Mouse (Mus musculus): ENCODE results near the gene Nxph4. TPM values are rescaled to one million over a fixed set of nuclear protein-coding genes. Genes with fewer than 3 reads are reported as not detected.
A peak's percentile ranks its signal among the peaks of the same experiment; 100 is the strongest.

Gene Nxph4
- polyA plus RNA-seq, 1 experiment from 2014 or later: 0.13 TPM

DNA sequence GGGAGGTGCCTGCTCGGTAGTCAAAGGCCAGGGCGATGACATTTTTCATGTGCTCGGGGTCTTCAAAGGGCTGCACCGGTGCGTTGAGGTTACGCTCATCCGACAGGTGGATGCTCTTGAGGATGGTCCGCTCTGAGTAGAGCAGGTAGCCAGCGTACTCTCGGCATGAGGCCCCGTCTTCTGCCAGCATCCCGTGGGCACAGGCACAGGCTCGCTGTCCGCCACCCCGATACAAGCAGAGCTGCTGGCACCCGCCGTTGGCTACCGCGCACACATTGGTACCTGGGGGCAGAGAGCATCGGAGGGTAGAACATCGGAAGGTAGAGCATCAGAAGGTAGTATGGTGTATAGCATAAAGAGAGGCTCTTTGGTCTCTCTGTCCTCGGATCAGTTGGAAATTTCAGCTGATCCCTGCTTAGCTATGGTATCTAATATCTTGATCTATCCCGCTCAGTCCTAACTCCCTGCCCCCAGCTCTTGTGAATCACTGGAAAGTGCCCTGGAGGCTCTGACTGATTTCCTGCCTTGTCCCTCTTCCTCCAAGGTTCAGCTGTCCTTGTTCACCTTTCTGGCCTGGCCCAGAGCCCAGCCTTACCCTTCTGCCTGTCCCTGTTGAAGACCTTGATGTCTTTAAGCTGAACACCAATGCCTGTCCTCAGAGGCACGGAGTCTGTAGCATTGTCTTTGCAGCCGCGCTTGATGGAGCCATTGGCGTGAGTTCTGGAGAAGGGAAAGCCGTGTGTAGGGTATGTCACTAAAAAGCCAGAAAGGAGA is 32.4 kb upstream of the Nxph4 start:
- Histone ChIP-seq H3K4me3 (replicated peaks) (no peak overlapping the region), H3K4me1 (replicated peaks) (peaks cover 23% of the 10 kb centered on the region), H3K9me3 (replicated peaks) (no peaks in the 10 kb centered on the region), H3K9ac (no peak overlapping the region), H3K27me3 (peaks cover 11% of the 10 kb centered on the region; the same call in 1 of the 2 replicates), H3K4me2 (no peak overlapping the region), H3K27ac (no peak overlapping the region), H3K36me3 (peaks cover 55% of the 10 kb centered on the region)
- no peak for ATAC-seq (ENCODE audit: low read depth)
- WGBS (ENCODE audit: insufficient replicate concordance): 81% methylated on average over 28 of the region's 28 CpGs
- DNase-seq: no peak

GRCm38 (mm10) chr10:127564301-127564700 is 29.9 kb upstream of the Nxph4 start:
- Histone ChIP-seq H3K36me3 (peaks cover 59% of the 10 kb centered on the region), H3K27ac (no peak overlapping the region), H3K9ac (no peak overlapping the region), H3K4me1 (replicated peaks) (peaks cover under 1% of the 10 kb centered on the region; the same call in 1 of the 2 replicates), H3K27me3 (peaks cover 11% of the 10 kb centered on the region; the same call in 1 of the 2 replicates), H3K4me3 (replicated peaks) (no peak overlapping the region), H3K4me2 (no peak overlapping the region), H3K9me3 (replicated peaks) (no peaks in the 10 kb centered on the region)
- 37% methylated on average over 13 of the region's 13 CpGs for WGBS (ENCODE audit: insufficient replicate concordance)
- DNase-seq (no peak), ATAC-seq (ENCODE audit: low read depth) (no peak)

DNA sequence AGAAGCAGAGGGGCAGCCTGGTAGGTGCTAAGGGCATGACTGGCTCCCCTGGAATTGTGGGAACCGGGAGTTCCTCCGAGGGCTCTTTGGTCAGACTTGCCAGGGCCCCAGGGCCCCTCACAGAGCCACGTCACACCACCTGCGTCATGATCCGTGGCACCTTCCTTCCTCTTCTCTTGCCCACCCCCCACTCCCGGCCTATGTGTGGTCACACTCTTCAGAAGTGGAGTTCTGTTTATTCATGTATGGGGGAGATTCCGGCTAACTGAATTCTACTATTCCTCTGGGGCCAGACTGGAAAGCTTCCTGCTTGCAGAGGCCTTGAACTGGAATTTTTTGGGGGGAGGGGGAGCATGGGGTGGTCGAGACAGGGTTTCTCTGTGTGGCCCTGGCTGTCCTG is 29.5 kb upstream of the Nxph4 start:
- DNase-seq (no peak), ATAC-seq (ENCODE audit: low read depth) (no peak)
- Histone ChIP-seq H3K4me3 (replicated peaks) (no peak overlapping the region), H3K4me1 (replicated peaks) (no peaks in the 10 kb centered on the region), H3K9me3 (replicated peaks) (no peaks in the 10 kb centered on the region), H3K36me3 (peaks cover 59% of the 10 kb centered on the region), H3K27ac (no peak overlapping the region), H3K9ac (no peak overlapping the region), H3K27me3 (peaks cover 11% of the 10 kb centered on the region; the same call in 1 of the 2 replicates), H3K4me2 (no peak overlapping the region)
- 41% methylated on average over 8 of the region's 8 CpGs for WGBS (ENCODE audit: insufficient replicate concordance)

GRCm38 (mm10) chr10:127561145-127561544 is 26.8 kb upstream of the Nxph4 start:
- no peak overlapping the region for H3K4me2 ChIP-seq

GRCm38 (mm10) chr10:127557397-127557796 is 23.0 kb upstream of the Nxph4 start:
- no peak overlapping the region for H3K4me3 ChIP-seq (replicated peaks)
- DNase-seq (no peak), ATAC-seq (ENCODE audit: low read depth) (no peak)
- no peak overlapping the region for H3K27ac ChIP-seq
- no peak overlapping the region for H3K9ac ChIP-seq
- peaks cover 91% of the 10 kb centered on the region for H3K36me3 ChIP-seq
- WGBS (ENCODE audit: insufficient replicate concordance): 81% methylated on average over 13 of the region's 13 CpGs
- H3K27me3 ChIP-seq: no peaks in the 10 kb centered on the region
- H3K9me3 ChIP-seq (replicated peaks): no peaks in the 10 kb centered on the region
- H3K4me1 ChIP-seq (replicated peaks): no peaks in the 10 kb centered on the region
- no peak overlapping the region for H3K4me2 ChIP-seq

More at GRCm38 (mm10) chr10:127561145-127561544, 26.8 kb upstream of the Nxph4 start:
- H3K27me3 ChIP-seq: peaks cover 3% of the 10 kb centered on the region; the same call in 1 of the 2 replicates
- no peaks in the 10 kb centered on the region for H3K9me3 ChIP-seq (replicated peaks)
- no peak for DNase-seq
- no peak overlapping the region for H3K27ac ChIP-seq
- no peaks in the 10 kb centered on the region for H3K4me1 ChIP-seq (replicated peaks)
- H3K4me3 ChIP-seq (replicated peaks): no peak overlapping the region
- no peak overlapping the region for H3K9ac ChIP-seq
- no peak for ATAC-seq (ENCODE audit: low read depth)
- peaks cover 65% of the 10 kb centered on the region for H3K36me3 ChIP-seq

- ATAC-seq (ENCODE audit: low read depth) (peak; percentile 21; the same call in 1 of the 2 replicates), DNase-seq (peak; percentile 28)
- H3K4me3 ChIP-seq (replicated peaks): no peak overlapping the region
- H3K36me3 ChIP-seq: peaks cover 93% of the 10 kb centered on the region
- no peak overlapping the region for H3K9ac ChIP-seq
- H3K9me3 ChIP-seq (replicated peaks): no peaks in the 10 kb centered on the region
- H3K4me1 ChIP-seq (replicated peaks): no peaks in the 10 kb centered on the region
- H3K4me2 ChIP-seq: no peak overlapping the region
- WGBS (ENCODE audit: insufficient replicate concordance): 64% methylated on average over 18 of the region's 18 CpGs
- H3K27me3 ChIP-seq: no peaks in the 10 kb centered on the region
- no peak overlapping the region for H3K27ac ChIP-seq
These were observed 21.3 kb upstream of the Nxph4 start for GRCm38 (mm10) chr10:127555703-127556102.

DNA sequence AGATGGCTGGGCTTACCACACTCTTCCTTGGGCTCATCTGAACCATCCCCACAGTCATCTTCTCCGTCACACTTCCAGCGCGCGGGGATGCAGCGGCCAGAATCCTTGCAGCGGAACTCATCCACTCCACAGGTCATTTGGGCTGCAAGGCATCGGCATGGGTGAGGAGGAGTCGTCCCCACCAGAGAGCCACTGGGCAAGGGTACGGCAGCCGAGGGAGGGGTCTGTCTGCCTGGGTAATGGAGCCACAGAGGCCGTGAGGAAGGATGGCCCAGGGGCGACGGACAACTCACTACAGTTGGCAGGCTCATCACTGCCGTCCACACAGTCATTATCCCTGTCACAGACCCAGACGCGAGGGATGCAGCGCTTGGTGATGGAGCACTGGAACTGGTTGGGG is 15.5 kb upstream of the Nxph4 start:
- H3K4me1 ChIP-seq (replicated peaks): no peaks in the 10 kb centered on the region
- 0 out of 2 replicates have a peak, but pooled peaks cover 2% of the 10 kb centered on the region for H3K27me3 ChIP-seq
- no peak for DNase-seq
- WGBS (ENCODE audit: insufficient replicate concordance): 85% methylated on average over 17 of the region's 17 CpGs
- no peak overlapping the region for H3K4me2 ChIP-seq
- H3K4me3 ChIP-seq (replicated peaks): no peak overlapping the region
- no peak overlapping the region for H3K27ac ChIP-seq
- peaks cover 86% of the 10 kb centered on the region for H3K36me3 ChIP-seq
- no peaks in the 10 kb centered on the region for H3K9me3 ChIP-seq (replicated peaks)
- H3K9ac ChIP-seq: no peak overlapping the region
- no peak for ATAC-seq (ENCODE audit: low read depth)

DNA sequence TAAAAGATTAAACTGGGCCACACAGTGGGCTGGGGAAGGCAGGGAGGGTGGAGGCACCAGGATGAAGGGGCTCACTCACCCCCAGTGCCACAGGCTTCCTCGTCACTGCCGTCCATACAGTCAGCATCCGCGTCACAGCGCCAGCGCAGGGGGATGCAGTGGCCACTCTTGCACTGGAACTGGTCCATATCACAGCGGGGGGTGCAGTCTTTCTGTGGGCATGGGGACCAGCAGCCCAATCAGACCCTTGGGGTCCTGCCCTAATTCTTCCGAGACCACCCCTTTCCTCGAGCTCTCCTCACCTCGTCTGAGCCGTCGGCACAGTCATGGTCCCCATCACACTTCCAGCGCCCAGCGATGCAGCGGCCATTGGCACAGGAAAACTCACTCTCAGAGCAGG is 13.9 kb upstream of the Nxph4 start:
- H3K4me3 ChIP-seq (replicated peaks): no peak overlapping the region
- H3K27me3 ChIP-seq: peaks cover 4% of the 10 kb centered on the region; the same call in 1 of the 2 replicates
- H3K36me3 ChIP-seq: peaks cover 78% of the 10 kb centered on the region
- ATAC-seq (ENCODE audit: low read depth) (no peak), DNase-seq (no peak)
- no peak overlapping the region for H3K27ac ChIP-seq
- H3K4me1 ChIP-seq (replicated peaks): no peaks in the 10 kb centered on the region
- whole genome bisulfite sequencing (ENCODE audit: insufficient replicate concordance): 85% methylated on average over 15 of the region's 15 CpGs
- H3K9me3 ChIP-seq (replicated peaks): no peaks in the 10 kb centered on the region
- no peak overlapping the region for H3K9ac ChIP-seq
- H3K4me2 ChIP-seq: no peak overlapping the region

DNA sequence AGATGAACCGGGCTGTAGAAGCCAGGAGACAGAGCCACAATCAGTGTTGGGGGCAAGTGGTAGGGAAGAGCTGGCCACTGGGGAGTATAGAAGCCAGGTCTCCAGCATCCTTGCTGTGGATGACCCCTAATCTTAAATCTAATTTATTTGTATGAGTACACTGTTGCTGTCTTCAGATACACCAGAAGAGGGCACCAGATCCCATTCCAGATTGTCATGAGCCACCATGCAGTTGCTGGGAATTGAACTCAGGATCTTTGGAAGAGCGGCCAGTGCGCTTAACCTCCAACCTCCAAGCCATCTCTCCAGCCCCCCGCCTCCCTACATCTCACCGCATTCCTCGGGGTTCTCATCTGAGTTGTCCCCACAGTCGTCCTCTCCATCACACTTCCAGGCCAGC is 12.1 kb upstream of the Nxph4 start:
- no peaks in the 10 kb centered on the region for H3K4me1 ChIP-seq (replicated peaks)
- H3K36me3 ChIP-seq: peaks cover 72% of the 10 kb centered on the region
- H3K27ac ChIP-seq: no peak overlapping the region
- ATAC-seq (ENCODE audit: low read depth) (no peak), DNase-seq (no peak)
- 66% methylated on average over 7 of the region's 7 CpGs for WGBS (ENCODE audit: insufficient replicate concordance)
- H3K9ac ChIP-seq: no peak overlapping the region
- no peak overlapping the region for H3K4me3 ChIP-seq (replicated peaks)
- H3K4me2 ChIP-seq: no peak overlapping the region
- H3K9me3 ChIP-seq (replicated peaks): no peaks in the 10 kb centered on the region
- peaks cover 8% of the 10 kb centered on the region for H3K27me3 ChIP-seq

DNA sequence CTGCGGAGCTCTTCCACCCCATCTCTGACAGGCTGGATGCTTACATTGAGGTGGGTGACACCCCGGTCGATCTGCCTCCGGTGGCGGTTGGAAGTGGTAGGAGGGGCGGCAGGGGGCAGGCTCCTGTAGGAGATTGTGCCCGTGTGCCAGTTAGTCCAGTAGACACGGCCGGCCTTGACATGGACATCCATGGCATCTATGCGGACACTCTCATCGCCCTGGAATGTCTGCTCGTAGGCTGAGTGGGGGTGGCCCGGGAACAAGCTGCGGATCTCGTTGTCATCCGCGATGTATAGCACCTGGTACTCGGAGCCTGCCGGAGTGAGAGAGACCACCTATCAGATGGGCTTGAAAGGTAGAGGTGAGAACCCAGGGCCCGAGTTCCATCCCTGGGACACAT is 10.0 kb upstream of the Nxph4 start:
- DNase-seq (no peak), ATAC-seq (ENCODE audit: low read depth) (no peak)
- peaks cover 12% of the 10 kb centered on the region for H3K27me3 ChIP-seq
- H3K9me3 ChIP-seq (replicated peaks): no peaks in the 10 kb centered on the region
- no peak overlapping the region for H3K4me3 ChIP-seq (replicated peaks)
- no peak overlapping the region for H3K9ac ChIP-seq
- H3K4me1 ChIP-seq (replicated peaks): no peaks in the 10 kb centered on the region
- H3K27ac ChIP-seq: no peak overlapping the region
- no peak overlapping the region for H3K4me2 ChIP-seq
- 78% methylated on average over 20 of the region's 20 CpGs for WGBS (ENCODE audit: insufficient replicate concordance)
- peaks cover 82% of the 10 kb centered on the region for H3K36me3 ChIP-seq

DNA sequence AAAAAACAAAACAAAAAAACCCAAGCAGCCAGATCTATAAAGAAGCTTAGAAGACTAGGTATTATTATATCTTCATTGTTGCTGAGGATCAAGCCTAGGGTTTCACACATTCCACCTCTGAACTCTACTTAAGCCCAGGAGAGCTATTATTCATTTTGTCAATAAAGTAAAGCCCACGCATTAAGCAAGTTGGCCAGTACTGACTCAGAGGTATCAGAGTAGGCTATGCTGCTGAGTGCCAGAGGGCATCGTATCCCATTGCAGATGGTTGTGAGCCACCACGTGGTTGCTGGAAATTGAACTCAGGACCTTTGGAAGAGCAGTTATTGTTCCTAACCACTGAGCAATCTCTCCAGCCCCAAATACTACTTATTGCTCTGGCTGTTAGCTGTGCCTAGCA is 9.6 kb upstream of the Nxph4 start:
- no peak for ATAC-seq (ENCODE audit: low read depth)
- no peaks in the 10 kb centered on the region for H3K4me1 ChIP-seq (replicated peaks)
- no peak overlapping the region for H3K4me3 ChIP-seq (replicated peaks)
- no peak overlapping the region for H3K4me2 ChIP-seq
- 63% methylated on average over 3 of the region's 3 CpGs for WGBS (ENCODE audit: insufficient replicate concordance)
- peaks cover 80% of the 10 kb centered on the region for H3K36me3 ChIP-seq
- no peak for DNase-seq
- H3K27ac ChIP-seq: no peak overlapping the region
- no peak overlapping the region for H3K9ac ChIP-seq
- no peaks in the 10 kb centered on the region for H3K9me3 ChIP-seq (replicated peaks)
- H3K27me3 ChIP-seq: peaks cover 12% of the 10 kb centered on the region

- no peak overlapping the region for H3K27ac ChIP-seq
- DNase-seq (no peak), ATAC-seq (ENCODE audit: low read depth) (no peak)
- H3K27me3 ChIP-seq: peaks cover 17% of the 10 kb centered on the region
- WGBS (ENCODE audit: insufficient replicate concordance): 49% methylated on average over 6 of the region's 6 CpGs
- H3K9me3 ChIP-seq (replicated peaks): no peaks in the 10 kb centered on the region
- H3K9ac ChIP-seq: no peak overlapping the region
- peaks cover 72% of the 10 kb centered on the region for H3K36me3 ChIP-seq
- no peak overlapping the region for H3K4me2 ChIP-seq
- no peaks in the 10 kb centered on the region for H3K4me1 ChIP-seq (replicated peaks)
- no peak overlapping the region for H3K4me3 ChIP-seq (replicated peaks)
These were observed 8.4 kb upstream of the Nxph4 start for GRCm38 (mm10) chr10:127542720-127543119.
